Mouse (Mus musculus) liver, embryonic 14.5 days (tissue): ENCODE data around the gene Calcoco1. TPM values are rescaled to one million over a fixed set of nuclear protein-coding genes. Genes with fewer than 3 reads are reported as not detected.

ENCODE experiments used
- ATAC-seq: fragments of 200-750 bp; cut with Nextera tagmentation; 2 replicates; pipeline ENCODE4 v1.8.0; 2017; ENCODE audit warnings: moderate number of reproducible peaks, mild to moderate bottlenecking, moderate library complexity; ENCODE audit not compliant: insufficient read depth
- DNase-seq, 3 experiments: peaks; one replicate each; pipeline ENCODE4 v3.0.0-alpha.2; 2012 to 2013; ENCODE audit warnings: low read depth in 3 of 3, low spot score in 3 of 3
- H3K27ac ChIP-seq: fragments of 300-500 bp; sonication (generic); 2 replicates; pipeline ENCODE4 v1.5.1; 2014; ENCODE audit warnings: moderate library complexity, mild to moderate bottlenecking, control low read depth, inconsistent platforms
- H3K27me3 ChIP-seq: fragments of 300-500 bp; sonication (generic); 2 replicates; pipeline ENCODE4 v1.6.1; 2014; ENCODE audit warnings: mild to moderate bottlenecking, low read length, moderate library complexity; ENCODE audit not compliant: control insufficient read depth, insufficient read depth
- H3K36me3 ChIP-seq: fragments of 300-500 bp; sonication (generic); replicated peaks from 2 replicates; pipeline ENCODE4 v1.6.1; 2014; ENCODE audit warnings: low read depth; ENCODE audit not compliant: control insufficient read depth, insufficient read depth
- H3K4me1 ChIP-seq, 2 experiments: fragments of 200-500 bp in 1 of 2; fragments of 300-500 bp in 1 of 2; sonication (generic) in 1 of 2; replicated peaks; 2 replicates each; pipeline ENCODE4 v1.6.1; 2012 to 2014; ENCODE audit warnings: antibody characterized with exemption in 1 of 2, inconsistent platforms in 1 of 2, low read length in 1 of 2; ENCODE audit not compliant: control insufficient read depth in 2 of 2, insufficient read depth in 2 of 2
- H3K4me2 ChIP-seq: fragments of 300-500 bp; sonication (generic); 2 replicates; pipeline ENCODE4 v1.6.1; 2014; ENCODE audit warnings: low read depth, mild to moderate bottlenecking, control low read depth, moderate library complexity
- H3K4me3 ChIP-seq, 2 experiments: fragments of 200-500 bp in 1 of 2; fragments of 300-500 bp in 1 of 2; sonication (generic) in 1 of 2; 2 replicates each; pipeline ENCODE4 v1.5.1; 2012 to 2014; ENCODE audit warnings: low read depth in 2 of 2, low read length in 2 of 2, mild to moderate bottlenecking in 2 of 2, control low read depth in 1 of 2, inconsistent platforms in 1 of 2, moderate library complexity in 1 of 2; ENCODE audit not compliant: insufficient read depth in 1 of 2
- H3K9ac ChIP-seq: fragments of 300-500 bp; sonication (generic); replicated peaks from 2 replicates; pipeline ENCODE4 v1.6.1; 2014; ENCODE audit warnings: mild to moderate bottlenecking, control low read depth, moderate library complexity
- H3K9me3 ChIP-seq: fragments of 300-500 bp; sonication (generic); 2 replicates; pipeline ENCODE4 v1.6.1; 2016; ENCODE audit warnings: low read length, mixed read lengths; ENCODE audit not compliant: control insufficient read depth
- CTCF ChIP-seq: IDR thresholded peaks from 2 replicates; pipeline ENCODE4 v1.5.1; 2016; ENCODE audit warnings: antibody characterized with exemption, low read depth, control low read depth
- EP300 ChIP-seq: IDR thresholded peaks from 2 replicates; pipeline ENCODE4 v1.6.1; 2016; ENCODE audit warnings: antibody characterized with exemption, low read depth
- WGBS: fragments of 180-500 bp; shearing (Covaris S2); extraction: QIAGEN DNeasy Blood & Tissue Kit; methylation state at CpG from one replicate; pipeline ENCODE4 v1.1.7; 2014; ENCODE audit not compliant: insufficient replicate concordance; 5-methylcytosine and 5-hydroxymethylcytosine counted together
- polyA plus RNA-seq, 2 experiments: library from polyadenylated mRNA; depleted of rRNA in 1 of 2; stranded (reverse) in 1 of 2; unstranded in 1 of 2; fragments of >200 nt; fragmentation: Nextera tagmentation in 1 of 2; extraction: Ambion mirVana in 1 of 2; gene quantifications; 2 replicates each; pipeline versions ENCODE4 v1.2.1 to v1.2.3; 2012 to 2014

Calcoco1 gene
- polyA plus RNA-seq, 2 experiments: 5.7 to 8.4 TPM

GRCm38 (mm10) chr15:102707736-102708269 is 14.2 kb downstream of the Calcoco1 start:
- no peaks in the 10 kb centered on the region for H3K27me3 ChIP-seq
- DNase-seq (no peak), ATAC-seq (no peak)
- TF ChIP-seq EP300: no peak
- TF ChIP-seq CTCF: no peak
- H3K4me1 ChIP-seq: no peaks in the 10 kb centered on the region
- no peaks in the 10 kb centered on the region for H3K9me3 ChIP-seq
- H3K4me2 ChIP-seq: no peak overlapping the region
- 64% methylated on average over 6 of the region's 6 CpGs for WGBS
- H3K36me3 ChIP-seq: no peaks in the 10 kb centered on the region
- H3K4me3 ChIP-seq: no peak overlapping the region
- H3K27ac ChIP-seq: no peak overlapping the region
- H3K9ac ChIP-seq: no peak overlapping the region

- H3K9me3 ChIP-seq: no peaks in the 10 kb centered on the region
- WGBS: 55% methylated on average over 7 of the region's 7 CpGs
- H3K27ac ChIP-seq: no peak overlapping the region
- no peak for DNase-seq
- no peaks in the 10 kb centered on the region for H3K4me1 ChIP-seq
- no peak overlapping the region for H3K4me2 ChIP-seq
- H3K9ac ChIP-seq: no peak overlapping the region
- no peak for TF ChIP-seq EP300
- TF ChIP-seq CTCF: no peak
- H3K4me3 ChIP-seq: no peak overlapping the region
- ATAC-seq: no peak
- H3K36me3 ChIP-seq: no peaks in the 10 kb centered on the region
- no peaks in the 10 kb centered on the region for H3K27me3 ChIP-seq
Measured at GRCm38 (mm10) chr15:102705923-102706503, 16.0 kb downstream of the Calcoco1 start.

GRCm38 (mm10) chr15:102705226-102705894 is 16.6 kb downstream of the Calcoco1 start:
- no peaks in the 10 kb centered on the region for H3K4me1 ChIP-seq
- ATAC-seq (no peak), DNase-seq (no peak)
- no peaks in the 10 kb centered on the region for H3K27me3 ChIP-seq
- no peak overlapping the region for H3K4me2 ChIP-seq
- H3K9ac ChIP-seq: no peak overlapping the region
- H3K27ac ChIP-seq: no peak overlapping the region
- TF ChIP-seq EP300 (no peak), CTCF (no peak)
- no peaks in the 10 kb centered on the region for H3K9me3 ChIP-seq
- H3K4me3 ChIP-seq: no peak overlapping the region
- 53% methylated on average over 9 of the region's 9 CpGs for WGBS
- no peaks in the 10 kb centered on the region for H3K36me3 ChIP-seq

GRCm38 (mm10) chr15:102704806-102705205 is 17.2 kb downstream of the Calcoco1 start:
- Histone ChIP-seq H3K9ac (no peak overlapping the region), H3K4me3 (no peak overlapping the region), H3K36me3 (no peaks in the 10 kb centered on the region), H3K9me3 (no peaks in the 10 kb centered on the region), H3K27me3 (no peaks in the 10 kb centered on the region), H3K4me2 (no peak overlapping the region), H3K27ac (no peak overlapping the region), H3K4me1 (no peaks in the 10 kb centered on the region)
- DNase-seq: no peak
- 43% methylated on average over 5 of the region's 5 CpGs for WGBS
- ATAC-seq: no peak
- TF ChIP-seq EP300 (no peak), CTCF (no peak)

- H3K4me2 ChIP-seq: no peak overlapping the region
- H3K27ac ChIP-seq: no peak overlapping the region
- no peak overlapping the region for H3K9ac ChIP-seq
- no peaks in the 10 kb centered on the region for H3K36me3 ChIP-seq
- no peak for TF ChIP-seq EP300
- no peak for TF ChIP-seq CTCF
- H3K9me3 ChIP-seq: no peaks in the 10 kb centered on the region
- no peak for ATAC-seq
- H3K4me3 ChIP-seq: no peak overlapping the region
- H3K4me1 ChIP-seq: no peaks in the 10 kb centered on the region
- DNase-seq: no peak
- H3K27me3 ChIP-seq: peaks cover 3% of the 10 kb centered on the region; the same call in 1 of the 2 replicates
- WGBS: 45% methylated on average over 3 of the region's 3 CpGs
Measured at GRCm38 (mm10) chr15:102702972-102703371, 19.0 kb downstream of the Calcoco1 start.
